Mouse (Mus musculus) CD4-positive helper T cell, adult 2 months (primary cell): Measurements from ENCODE around the gene Elp4.

Experiments
- DNase-seq: peaks from one replicate; pipeline ENCODE4 v3.0.0-alpha.2; 2012; ENCODE audit warnings: low read depth, missing footprints, low spot score

Gene Elp4

GRCm38 (mm10) chr2:105806047-105806446 lies 98.3 kb downstream of the Elp4 start:
- no peak for DNase-seq

- DNase-seq = no peak
Observed at GRCm38 (mm10) chr2:105805210-105805609, 99.2 kb downstream of the Elp4 start.

- no peak for DNase-seq
Observed at GRCm38 (mm10) chr2:105804506-105804905, 99.9 kb downstream of the Elp4 start.

- DNase-seq = no peak
Observed at GRCm38 (mm10) chr2:105803427-105803826, 100.9 kb downstream of the Elp4 start.

- DNase-seq = no peak
Observed at GRCm38 (mm10) chr2:105802902-105803301, 101.5 kb downstream of the Elp4 start.

- no peak for DNase-seq
Observed at GRCm38 (mm10) chr2:105801536-105801935, 102.8 kb downstream of the Elp4 start.

GRCm38 (mm10) chr2:105800694-105801093 lies 103.7 kb downstream of the Elp4 start:
- DNase-seq = no peak

- DNase-seq = no peak
Observed at GRCm38 (mm10) chr2:105799840-105800239, 104.5 kb downstream of the Elp4 start.

- DNase-seq = no peak
Observed at GRCm38 (mm10) chr2:105797842-105798241, 106.5 kb downstream of the Elp4 start.

GRCm38 (mm10) chr2:105796101-105796500 lies 108.3 kb downstream of the Elp4 start:
- DNase-seq = no peak

- no peak for DNase-seq
Observed at GRCm38 (mm10) chr2:105792339-105793120, 111.8 kb downstream of the Elp4 start.

- DNase-seq = no peak
Observed at GRCm38 (mm10) chr2:105789936-105790335, 114.4 kb downstream of the Elp4 start.

GRCm38 (mm10) chr2:105787726-105788125 lies 116.6 kb downstream of the Elp4 start:
- no peak for DNase-seq

- no peak for DNase-seq
Observed at GRCm38 (mm10) chr2:105786986-105787385, 117.4 kb downstream of the Elp4 start.

GRCm38 (mm10) chr2:105782885-105783284 lies 121.5 kb downstream of the Elp4 start:
- DNase-seq = no peak

- no peak for DNase-seq
Observed at GRCm38 (mm10) chr2:105780739-105781138, 123.6 kb downstream of the Elp4 start.

GRCm38 (mm10) chr2:105779320-105779891 lies 125.0 kb downstream of the Elp4 start:
- no peak for DNase-seq

- no peak for DNase-seq
Observed at GRCm38 (mm10) chr2:105771314-105771713, 133.1 kb downstream of the Elp4 start.

GRCm38 (mm10) chr2:105769747-105770328 lies 134.5 kb downstream of the Elp4 start:
- DNase-seq = no peak

GRCm38 (mm10) chr2:105753512-105753911 lies 150.9 kb downstream of the Elp4 start:
- no peak for DNase-seq

GRCm38 (mm10) chr2:105749111-105749510 lies 155.3 kb downstream of the Elp4 start:
- no peak for DNase-seq

- DNase-seq = no peak
Observed at GRCm38 (mm10) chr2:105746896-105747295, 157.5 kb downstream of the Elp4 start.

- DNase-seq = no peak
Observed at GRCm38 (mm10) chr2:105736166-105736565, 168.2 kb downstream of the Elp4 start.
